Mouse (Mus musculus) kidney, adult 2 months (tissue): ENCODE measurements around the gene Dlgap1. TPM values are rescaled to one million over a fixed set of nuclear protein-coding genes. Genes with fewer than 3 reads are reported as not detected.

Experiments used
- DNase-seq: peaks from one replicate; pipeline ENCODE4 v3.0.0; 2021
- H3K27ac ChIP-seq: fragments of 200-500 bp; 2 replicates; pipeline ENCODE4 v1.5.1; 2012; ENCODE audit warnings: low read depth, low read length, control low read depth, inconsistent platforms; ENCODE audit not compliant: insufficient read depth
- H3K27me3 ChIP-seq: fragments of 200-500 bp; replicated peaks from 2 replicates; pipeline ENCODE4 v1.6.1; 2012; ENCODE audit warnings: mild to moderate bottlenecking, moderate library complexity, low read length, inconsistent platforms; ENCODE audit not compliant: control insufficient read depth, insufficient read depth
- H3K36me3 ChIP-seq: fragments of 200-500 bp; 2 replicates; pipeline ENCODE4 v1.6.1; 2012; ENCODE audit warnings: mild to moderate bottlenecking, moderate library complexity, low read length, inconsistent platforms; ENCODE audit not compliant: control insufficient read depth, insufficient read depth
- H3K4me1 ChIP-seq: fragments of 200-500 bp; 2 replicates; pipeline ENCODE4 v1.6.1; 2011; ENCODE audit warnings: low read length; ENCODE audit not compliant: control insufficient read depth, insufficient read depth
- H3K4me3 ChIP-seq: fragments of 200-500 bp; 2 replicates; pipeline ENCODE4 v1.5.1; 2011; ENCODE audit warnings: mild to moderate bottlenecking, low read depth, low read length, control low read depth; ENCODE audit not compliant: insufficient read depth
- CTCF ChIP-seq: fragments of 200-500 bp; conservative IDR thresholded peaks from 2 replicates; pipeline ENCODE4 v1.5.1; 2011; ENCODE audit warnings: low read depth, mild to moderate bottlenecking, control low read depth, low read length, moderate library complexity, mixed read lengths; ENCODE audit not compliant: insufficient read depth, insufficient read length
- POLR2A ChIP-seq: fragments of 200-500 bp; IDR thresholded peaks from one replicate; pipeline ENCODE4 v1.6.1; 2011; ENCODE audit warnings: low read depth, low read length, control low read depth
- WGBS: fragments of 180-500 bp; shearing (Covaris S2); methylation state at CpG from one replicate; pipeline ENCODE4 v1.1.7; 2018; 5-methylcytosine and 5-hydroxymethylcytosine counted together
- polyA plus RNA-seq: library from polyadenylated mRNA; depleted of rRNA; stranded (reverse); fragments of >200 nt; gene quantifications from 2 replicates; pipeline ENCODE4 v1.2.3, GENCODE M21; 2012

Dlgap1 gene
- polyA plus RNA-seq, 1 experiment = 0.55 TPM

GRCm38 (mm10) chr17:70002026-70002425 is 33.2 kb downstream of the Dlgap1 start:
- no peaks in the 10 kb centered on the region; the same call in 1 of the 2 replicates for H3K27me3 ChIP-seq
- whole genome bisulfite sequencing = 69% methylated on average over 3 of the region's 3 CpGs
- no peak overlapping the region for H3K4me3 ChIP-seq
- no peak overlapping the region for H3K27ac ChIP-seq
- no peak for DNase-seq
- H3K4me1 ChIP-seq = no peaks in the 10 kb centered on the region
- no peak for TF ChIP-seq CTCF
- TF ChIP-seq POLR2A = no peak
- no peaks in the 10 kb centered on the region for H3K36me3 ChIP-seq

GRCm38 (mm10) chr17:70004628-70005027 is 35.8 kb downstream of the Dlgap1 start:
- TF ChIP-seq CTCF = no peak
- TF ChIP-seq POLR2A = no peak
- Histone ChIP-seq H3K4me3 (no peak overlapping the region), H3K27ac (no peak overlapping the region), H3K27me3 (no peaks in the 10 kb centered on the region; the same call in 1 of the 2 replicates), H3K36me3 (no peaks in the 10 kb centered on the region), H3K4me1 (no peaks in the 10 kb centered on the region)
- 33% methylated on average over 6 of the region's 6 CpGs for WGBS
- DNase-seq = no peak

- no peak for DNase-seq
- WGBS = 74% methylated on average over 5 of the region's 5 CpGs
Measured at GRCm38 (mm10) chr17:70007607-70008006, 38.7 kb downstream of the Dlgap1 start.

GRCm38 (mm10) chr17:70016511-70016910 is 47.6 kb downstream of the Dlgap1 start:
- TF ChIP-seq POLR2A (no peak), CTCF (no peak)
- 73% methylated on average over 7 of the region's 7 CpGs for WGBS
- no peaks in the 10 kb centered on the region for H3K27me3 ChIP-seq
- no peak overlapping the region for H3K27ac ChIP-seq
- no peaks in the 10 kb centered on the region; the same call in 1 of the 2 replicates for H3K4me1 ChIP-seq
- no peak for DNase-seq
- H3K36me3 ChIP-seq = no peaks in the 10 kb centered on the region
- H3K4me3 ChIP-seq = no peak overlapping the region

More at GRCm38 (mm10) chr17:70007607-70008006, 38.7 kb downstream of the Dlgap1 start:
- no peaks in the 10 kb centered on the region for H3K4me1 ChIP-seq
- H3K27me3 ChIP-seq = no peaks in the 10 kb centered on the region
- no peaks in the 10 kb centered on the region for H3K36me3 ChIP-seq
- no peak overlapping the region for H3K27ac ChIP-seq
- H3K4me3 ChIP-seq = no peak overlapping the region
- no peak for TF ChIP-seq POLR2A
- TF ChIP-seq CTCF = no peak

- DNase-seq = no peak
- H3K4me3 ChIP-seq = no peak overlapping the region
- no peaks in the 10 kb centered on the region for H3K4me1 ChIP-seq
- no peak for TF ChIP-seq CTCF
- TF ChIP-seq POLR2A = no peak
- no peaks in the 10 kb centered on the region for H3K36me3 ChIP-seq
- H3K27me3 ChIP-seq = no peaks in the 10 kb centered on the region
- WGBS = 67% methylated on average over 4 of the region's 4 CpGs
- no peak overlapping the region for H3K27ac ChIP-seq
Measured at GRCm38 (mm10) chr17:70020376-70020775, 51.5 kb downstream of the Dlgap1 start.

GRCm38 (mm10) chr17:70022618-70023017 is 53.7 kb downstream of the Dlgap1 start:
- DNase-seq = no peak
- 76% methylated on average over 2 of the region's 2 CpGs for WGBS

GRCm38 (mm10) chr17:70034862-70035261 is 66.0 kb downstream of the Dlgap1 start:
- no peak for DNase-seq
- H3K27ac ChIP-seq = no peak overlapping the region
- no peak for TF ChIP-seq CTCF
- TF ChIP-seq POLR2A = no peak

More at GRCm38 (mm10) chr17:70022618-70023017, 53.7 kb downstream of the Dlgap1 start:
- no peaks in the 10 kb centered on the region for H3K36me3 ChIP-seq
- H3K4me1 ChIP-seq = no peaks in the 10 kb centered on the region
- no peak overlapping the region for H3K27ac ChIP-seq
- no peak overlapping the region for H3K4me3 ChIP-seq
- no peaks in the 10 kb centered on the region for H3K27me3 ChIP-seq
- no peak for TF ChIP-seq CTCF
- TF ChIP-seq POLR2A = no peak

GRCm38 (mm10) chr17:70040751-70041430 is 72.0 kb downstream of the Dlgap1 start:
- Histone ChIP-seq H3K27me3 (no peaks in the 10 kb centered on the region), H3K4me3 (no peak overlapping the region), H3K27ac (no peak overlapping the region), H3K36me3 (no peaks in the 10 kb centered on the region), H3K4me1 (no peaks in the 10 kb centered on the region)
- WGBS = 75% methylated on average over 7 of the region's 7 CpGs
- TF ChIP-seq POLR2A = no peak
- TF ChIP-seq CTCF = no peak
- no peak for DNase-seq

More at GRCm38 (mm10) chr17:70034862-70035261, 66.0 kb downstream of the Dlgap1 start:
- Histone ChIP-seq H3K4me3 (no peak overlapping the region), H3K4me1 (no peaks in the 10 kb centered on the region), H3K36me3 (no peaks in the 10 kb centered on the region), H3K27me3 (no peaks in the 10 kb centered on the region)
- WGBS = 57% methylated on average over 2 of the region's 2 CpGs
